Mouse (Mus musculus) bone marrow macrophage, adult 2 months (primary cell): ENCODE results near the gene Plac8. TPM values are rescaled to one million over a fixed set of nuclear protein-coding genes. Genes with fewer than 3 reads are reported as not detected.

Source experiments
- H3K27ac ChIP-seq: 2 replicates; pipeline ENCODE4 v1.5.1; 2012; ENCODE audit warnings: low read depth, low read length; ENCODE audit not compliant: insufficient read depth
- H3K4me1 ChIP-seq: 2 replicates; pipeline ENCODE4 v1.6.1; 2012; ENCODE audit warnings: low read length; ENCODE audit not compliant: control insufficient read depth, insufficient read depth
- H3K4me3 ChIP-seq: 2 replicates; pipeline ENCODE4 v1.5.1; 2012; ENCODE audit warnings: mild to moderate bottlenecking, low read length, moderate library complexity; ENCODE audit not compliant: insufficient read depth
- CTCF ChIP-seq: IDR thresholded peaks from 2 replicates; pipeline ENCODE4 v1.5.1; 2012; ENCODE audit warnings: low read depth, mild to moderate bottlenecking, low read length, moderate library complexity
- POLR2A ChIP-seq: IDR thresholded peaks from 2 replicates; pipeline ENCODE4 v1.6.1; 2012; ENCODE audit warnings: mild to moderate bottlenecking, low read depth, low read length, borderline replicate concordance
- polyA plus RNA-seq: library from polyadenylated mRNA; stranded (reverse); fragments of >200 nt; gene quantifications from 2 replicates; pipeline ENCODE4 v1.2.4, GENCODE M21; 2012; ENCODE audit not compliant: missing spikeins, insufficient read depth, insufficient read length

Gene Plac8
- polyA plus RNA-seq, 1 experiment, result 3.5 TPM

DNA sequence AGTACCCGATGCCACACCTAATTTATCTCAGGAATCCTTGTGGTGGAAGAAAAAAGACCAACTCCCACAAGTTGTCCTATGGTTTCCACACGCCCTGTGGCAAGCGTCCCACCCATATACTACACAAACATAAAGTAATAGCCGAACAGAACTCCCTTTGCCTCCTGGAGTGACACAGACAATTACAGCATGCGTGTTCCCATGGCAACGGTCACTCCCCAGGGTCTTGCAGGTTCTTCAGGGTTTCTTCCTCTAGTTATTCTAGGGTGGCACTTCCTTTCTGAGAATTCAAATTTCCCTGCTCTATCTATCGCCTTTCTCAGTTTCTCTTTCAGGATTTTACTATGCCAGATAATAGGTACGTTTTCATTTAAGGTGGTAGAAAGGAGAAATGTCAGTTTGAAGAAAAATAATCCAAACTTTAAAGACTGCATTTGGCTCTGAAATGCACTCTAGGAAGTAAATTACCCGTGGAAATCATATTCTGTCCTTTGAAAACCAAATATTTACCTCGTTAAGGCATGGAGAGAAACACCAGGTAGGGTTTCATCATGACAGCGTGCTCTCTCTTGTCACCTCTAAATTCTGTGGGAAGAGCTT lies 25.9 kb upstream of the Plac8 start:
- no peak overlapping the region for H3K27ac ChIP-seq
- TF ChIP-seq CTCF, result no peak
- TF ChIP-seq POLR2A, result no peak
- H3K4me3 ChIP-seq, result no peak overlapping the region
- H3K4me1 ChIP-seq, result 0 out of 2 replicates have a peak, but pooled peaks cover 3% of the 10 kb centered on the region

- 0 out of 2 replicates have a peak, but pooled peaks cover 3% of the 10 kb centered on the region for H3K4me1 ChIP-seq
- no peak overlapping the region for H3K27ac ChIP-seq
- TF ChIP-seq CTCF (no peak), POLR2A (no peak)
- no peak overlapping the region for H3K4me3 ChIP-seq
Observed at GRCm38 (mm10) chr5:100595999-100596398, 24.0 kb upstream of the Plac8 start.

DNA sequence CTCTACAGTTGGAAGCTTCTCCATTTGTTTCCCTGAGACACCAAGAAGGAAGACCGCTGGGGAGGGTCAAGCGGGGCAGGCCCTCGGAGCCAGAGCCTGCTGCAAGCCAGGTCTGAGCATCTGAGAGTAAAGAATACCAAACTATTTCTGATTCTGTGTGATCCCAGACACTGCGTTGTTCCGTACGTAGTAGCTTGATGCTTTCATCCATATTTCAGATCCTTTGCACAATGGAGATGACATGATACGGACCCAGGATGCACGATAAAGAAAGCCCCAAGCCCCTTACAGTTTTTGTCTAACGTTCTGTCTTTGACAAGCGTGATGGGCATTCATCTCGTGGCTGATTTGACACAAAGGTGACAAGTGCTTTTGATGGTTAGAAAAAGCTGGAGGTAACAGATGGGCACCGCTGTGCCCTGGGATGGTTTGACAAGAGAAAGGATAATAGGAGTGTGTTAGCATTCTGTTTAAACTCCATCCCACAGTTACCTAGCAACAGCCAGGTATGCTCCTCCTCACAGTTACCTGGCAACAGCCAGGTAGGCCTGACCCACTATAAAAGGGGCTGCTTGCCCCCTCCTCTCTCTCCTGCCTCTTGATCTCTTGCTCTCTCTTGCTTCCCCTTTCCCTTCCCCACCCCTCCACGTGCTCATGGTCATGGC lies 22.9 kb upstream of the Plac8 start:
- no peak overlapping the region for H3K27ac ChIP-seq
- no peak overlapping the region for H3K4me3 ChIP-seq
- TF ChIP-seq CTCF (no peak), POLR2A (no peak)
- 0 out of 2 replicates have a peak, but pooled peaks cover 3% of the 10 kb centered on the region for H3K4me1 ChIP-seq

DNA sequence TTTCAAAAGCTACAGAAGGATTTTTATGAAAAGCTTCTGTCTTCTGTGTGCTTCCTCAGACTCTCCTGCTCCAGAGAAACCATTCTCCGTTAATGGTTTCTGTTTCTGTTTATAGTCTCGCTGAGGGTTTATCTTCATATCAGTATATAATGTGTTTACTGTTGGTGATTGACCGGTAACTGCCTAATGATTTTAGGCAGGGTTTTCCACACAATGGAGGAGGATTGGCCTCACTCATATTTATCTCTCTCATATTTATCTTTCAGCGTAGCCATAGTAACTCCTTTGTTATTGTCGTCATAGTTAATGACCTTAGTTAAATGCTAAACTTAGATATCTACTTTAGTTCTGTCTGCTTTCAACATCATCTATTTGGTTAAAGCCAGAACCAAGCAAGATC lies 18.5 kb upstream of the Plac8 start:
- H3K4me1 ChIP-seq, result peaks cover 8% of the 10 kb centered on the region; the same call in 1 of the 2 replicates
- TF ChIP-seq CTCF, result no peak
- no peak overlapping the region for H3K27ac ChIP-seq
- no peak overlapping the region for H3K4me3 ChIP-seq

DNA sequence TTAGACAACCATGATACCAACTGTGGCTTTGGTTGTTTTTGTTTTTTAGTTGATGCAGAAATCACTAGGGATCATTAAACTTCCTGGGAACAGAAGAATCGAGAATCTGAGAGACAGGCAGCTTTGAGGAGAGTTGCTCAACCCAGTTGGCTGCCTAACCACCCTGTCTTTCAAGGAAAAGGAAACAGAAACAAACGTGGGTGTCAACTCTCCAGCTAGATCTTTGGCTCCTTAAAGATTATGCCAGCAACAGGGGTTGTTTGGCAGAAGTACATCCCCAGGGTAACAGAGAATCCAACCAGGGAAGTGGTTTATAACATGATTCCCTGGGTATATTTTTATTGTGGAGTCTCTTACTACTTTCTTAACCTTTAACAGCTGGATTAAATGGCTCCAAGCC lies 15.6 kb upstream of the Plac8 start:
- no peak overlapping the region for H3K27ac ChIP-seq
- H3K4me1 ChIP-seq, result peaks cover 19% of the 10 kb centered on the region
- no peak overlapping the region for H3K4me3 ChIP-seq
- no peak for TF ChIP-seq POLR2A
- TF ChIP-seq CTCF, result no peak

- Histone ChIP-seq H3K4me3 (no peak overlapping the region), H3K27ac (no peak overlapping the region)
- TF ChIP-seq CTCF (no peak), POLR2A (no peak)
Observed at GRCm38 (mm10) chr5:100587136-100587535, 15.1 kb upstream of the Plac8 start.

GRCm38 (mm10) chr5:100585657-100586056 lies 13.6 kb upstream of the Plac8 start:
- no peak for TF ChIP-seq CTCF
- no peak for TF ChIP-seq POLR2A

More at GRCm38 (mm10) chr5:100587136-100587535, 15.1 kb upstream of the Plac8 start:
- H3K4me1 ChIP-seq, result peaks cover 21% of the 10 kb centered on the region

DNA sequence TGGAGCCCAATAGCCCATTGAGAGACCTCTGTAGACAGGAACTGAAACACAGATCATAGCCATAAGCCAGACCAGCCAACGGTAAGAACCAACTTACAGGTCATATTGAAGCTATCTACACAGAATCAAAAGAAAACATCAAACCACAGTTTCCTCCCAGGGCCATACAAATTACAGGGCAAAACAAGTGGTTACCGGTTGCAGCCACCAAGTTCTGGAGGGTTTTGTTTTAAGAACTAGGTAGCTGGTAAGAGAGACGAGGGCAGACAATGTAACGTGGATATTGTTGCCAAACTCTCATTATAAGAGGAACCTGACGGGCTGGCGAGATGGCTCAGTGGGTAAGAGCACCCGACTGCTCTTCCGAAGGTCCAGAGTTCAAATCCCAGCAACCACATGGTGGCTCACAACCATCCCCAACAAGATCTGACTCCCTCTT lies 13.2 kb upstream of the Plac8 start:
- H3K4me1 ChIP-seq, result peaks cover 22% of the 10 kb centered on the region

More at GRCm38 (mm10) chr5:100585657-100586056, 13.6 kb upstream of the Plac8 start:
- Histone ChIP-seq H3K4me3 (no peak overlapping the region), H3K4me1 (peaks cover 22% of the 10 kb centered on the region), H3K27ac (no peak overlapping the region)

GRCm38 (mm10) chr5:100583066-100583465 lies 11.0 kb upstream of the Plac8 start:
- Histone ChIP-seq H3K4me1 (peaks cover 22% of the 10 kb centered on the region), H3K4me3 (no peak overlapping the region), H3K27ac (no peak overlapping the region)
- no peak for TF ChIP-seq CTCF
- TF ChIP-seq POLR2A, result no peak

More for the DNA sequence above, 13.2 kb upstream of the Plac8 start:
- TF ChIP-seq POLR2A (no peak), CTCF (no peak)
- Histone ChIP-seq H3K4me3 (no peak overlapping the region), H3K27ac (no peak overlapping the region)

- Histone ChIP-seq H3K4me3 (no peak overlapping the region), H3K27ac (no peak overlapping the region), H3K4me1 (peaks cover 16% of the 10 kb centered on the region)
- TF ChIP-seq CTCF (no peak), POLR2A (no peak)
Observed at GRCm38 (mm10) chr5:100582435-100582826, 10.4 kb upstream of the Plac8 start.
